Comparison of ENCODE assay signal across 10 mouse cellular contexts in the genomic region with DNA sequence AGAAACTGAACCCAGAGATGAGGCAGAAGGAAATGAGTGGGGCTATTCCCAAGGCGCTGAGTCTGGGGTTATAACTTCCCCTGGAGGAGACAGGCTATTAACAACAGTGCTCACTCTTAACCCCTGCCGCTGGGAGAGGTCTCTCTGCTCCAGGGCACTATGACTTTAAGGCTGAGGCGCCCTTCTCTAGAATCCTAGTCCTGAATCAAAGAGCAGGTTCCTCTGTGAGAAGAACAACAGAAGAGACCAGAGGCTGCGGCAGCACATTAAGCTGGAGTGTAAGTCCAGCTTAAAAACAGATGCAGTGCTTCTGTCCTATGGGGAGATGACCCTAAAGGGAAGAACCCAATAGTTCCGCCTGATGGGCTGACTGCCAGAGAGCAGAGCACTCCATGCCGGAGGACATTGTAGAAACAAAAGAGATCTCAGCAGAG.
DNase-seq lines count a peak whose midpoint lies in the region; ATAC-seq and TF ChIP-seq lines count a peak whose summit lies in the region.
"Had no signal": no experiment of that assay in that cellular context is flagged by ENCODE, and none has a peak within 500 bp of the region (broad histone marks: within the 10 kb centered on the region; RNA-seq: fewer than 3 reads in every experiment).

No protein-coding gene starts in this region.

- no peaks in the 10 kb centered on the region for H3K9me3 ChIP-seq in heart, embryonic 11.5 days (replicated peaks; ENCODE audit: control insufficient read depth, low read length)
- H3K9me3 ChIP-seq in stomach, embryonic 15.5 days, result no peaks in the 10 kb centered on the region
- no peaks in the 10 kb centered on the region for H3K9me3 ChIP-seq in stomach, postnatal 0 days (ENCODE audit: control insufficient read depth, low read length)
- H3K9me3 ChIP-seq in kidney, embryonic 15.5 days (replicated peaks), result no peaks in the 10 kb centered on the region
- H3K9me3 ChIP-seq: embryonic facial prominence, embryonic 13.5 days; liver, embryonic 13.5 days had no signal

- no peaks in the 10 kb centered on the region for H3K36me3 ChIP-seq in heart, adult 2 months (ENCODE audit: control insufficient read depth, insufficient read depth, low read length)
- H3K36me3 ChIP-seq in heart, embryonic 11.5 days (ENCODE audit: control insufficient read depth, insufficient read depth, low read length), result no peaks in the 10 kb centered on the region
- H3K36me3 ChIP-seq in stomach, embryonic 15.5 days, result no peaks in the 10 kb centered on the region
- H3K36me3 ChIP-seq in stomach, postnatal 0 days (ENCODE audit: control insufficient read depth, insufficient read depth, low read length), result no peaks in the 10 kb centered on the region
- no peaks in the 10 kb centered on the region for H3K36me3 ChIP-seq in kidney, embryonic 15.5 days
- H3K36me3 ChIP-seq in small intestine, adult 2 months (ENCODE audit: control insufficient read depth, insufficient read depth, low read length), result no peaks in the 10 kb centered on the region
- H3K36me3 ChIP-seq: embryonic facial prominence, embryonic 13.5 days; liver, embryonic 13.5 days had no signal

- no peak for ATAC-seq in heart, embryonic 11.5 days (replicated peaks; ENCODE audit: insufficient number of reproducible peaks, low FRiP score, low TSS enrichment)
- ATAC-seq in stomach, embryonic 15.5 days (ENCODE audit: insufficient read depth, low FRiP score, low read depth), result no peak
- ATAC-seq in stomach, postnatal 0 days (ENCODE audit: low FRiP score, low TSS enrichment), result no peak
- ATAC-seq in kidney, embryonic 15.5 days (replicated peaks; ENCODE audit: low FRiP score), result no peak

- H3K79me2 ChIP-seq in heart, adult 2 months (replicated peaks; ENCODE audit: control insufficient read depth, insufficient read depth, low read length), result no peaks in the 10 kb centered on the region

- no peak for TF ChIP-seq CTCF in heart, adult 2 months (IDR thresholded peaks at IDR 0.05)
- no peak for TF ChIP-seq CTCF in stomach, postnatal 0 days (IDR thresholded peaks at IDR 0.05; ENCODE audit: low read depth)
- TF ChIP-seq CTCF in small intestine, adult 2 months (IDR thresholded peaks at IDR 0.05; ENCODE audit: extremely low read depth, insufficient read length, insufficient replicate concordance, low read depth, low read length), result no peak

- TF ChIP-seq POLR2A in heart, adult 2 months (IDR thresholded peaks at IDR 0.05; ENCODE audit: insufficient read depth, low read depth, low read length), result no peak
- TF ChIP-seq POLR2A in small intestine, adult 2 months (IDR thresholded peaks at IDR 0.05; ENCODE audit: low read depth, low read length), result no peak

- H3K4me2 ChIP-seq in heart, embryonic 11.5 days, result no peak overlapping the region
- H3K4me2 ChIP-seq in stomach, embryonic 15.5 days, result no peak overlapping the region
- H3K4me2 ChIP-seq in stomach, postnatal 0 days (replicated peaks; ENCODE audit: low read depth), result no peak overlapping the region
- no peak overlapping the region for H3K4me2 ChIP-seq in kidney, embryonic 15.5 days
- H3K4me2 ChIP-seq: embryonic facial prominence, embryonic 13.5 days; liver, embryonic 13.5 days had no signal

- peak overlapping the region; percentile 52 for H3K27ac ChIP-seq in heart, adult 2 months
- H3K27ac ChIP-seq in heart, embryonic 11.5 days (ENCODE audit: low read depth, low read length), result no peak overlapping the region
- H3K27ac ChIP-seq in stomach, embryonic 15.5 days, result peak overlapping the region; percentile 31; the same call in 1 of the 2 replicates
- no peak overlapping the region for H3K27ac ChIP-seq in stomach, postnatal 0 days (replicated peaks)
- 0 out of 2 replicates have a peak overlapping the region, but pooled peaks have one; percentile 9 for H3K27ac ChIP-seq in kidney, embryonic 15.5 days
- peak overlapping the region; percentile 99 for H3K27ac ChIP-seq in small intestine, adult 2 months (ENCODE audit: insufficient read depth, low read depth, low read length)
- H3K27ac ChIP-seq: embryonic facial prominence, embryonic 13.5 days; liver, embryonic 13.5 days had no signal

- no peaks in the 10 kb centered on the region for H3K27me3 ChIP-seq in heart, adult 2 months (ENCODE audit: control insufficient read depth, insufficient read depth, low read length)
- no peaks in the 10 kb centered on the region for H3K27me3 ChIP-seq in heart, embryonic 11.5 days (ENCODE audit: control insufficient read depth, insufficient read depth, low read length)
- no peaks in the 10 kb centered on the region for H3K27me3 ChIP-seq in stomach, embryonic 15.5 days (replicated peaks)
- no peaks in the 10 kb centered on the region for H3K27me3 ChIP-seq in stomach, postnatal 0 days (ENCODE audit: control insufficient read depth, insufficient read depth, low read length)
- no peaks in the 10 kb centered on the region for H3K27me3 ChIP-seq in kidney, embryonic 15.5 days
- no peaks in the 10 kb centered on the region for H3K27me3 ChIP-seq in small intestine, adult 2 months (ENCODE audit: control insufficient read depth, insufficient read depth, low read length)
- H3K27me3 ChIP-seq: embryonic facial prominence, embryonic 13.5 days; liver, embryonic 13.5 days had no signal

- peaks cover 5% of the 10 kb centered on the region for H3K4me1 ChIP-seq in heart, adult 2 months (ENCODE audit: control insufficient read depth, insufficient read depth, low read length)
- H3K4me1 ChIP-seq in heart, embryonic 11.5 days (ENCODE audit: control insufficient read depth, insufficient read depth, low read length), result no peaks in the 10 kb centered on the region
- H3K4me1 ChIP-seq in stomach, embryonic 15.5 days, result 0 out of 2 replicates have a peak, but pooled peaks cover 3% of the 10 kb centered on the region
- H3K4me1 ChIP-seq in stomach, postnatal 0 days (replicated peaks; ENCODE audit: control insufficient read depth, insufficient read depth), result no peaks in the 10 kb centered on the region
- H3K4me1 ChIP-seq in kidney, embryonic 15.5 days, result peaks cover 10% of the 10 kb centered on the region; the same call in 1 of the 2 replicates
- peaks cover 11% of the 10 kb centered on the region; the same call in 1 of the 2 replicates for H3K4me1 ChIP-seq in small intestine, adult 2 months (ENCODE audit: control insufficient read depth, insufficient read depth, insufficient read length, low read length)
- H3K4me1 ChIP-seq: liver, embryonic 13.5 days had no signal

- intact Hi-C loops in heart, adult 2 months (cut with DNase I), result no loop called here

- H3K4me3 ChIP-seq in heart, adult 2 months, result no peak overlapping the region
- no peak overlapping the region for H3K4me3 ChIP-seq in heart, embryonic 11.5 days (ENCODE audit: low read depth, low read length)
- H3K4me3 ChIP-seq in stomach, embryonic 15.5 days (replicated peaks), result no peak overlapping the region
- no peak overlapping the region for H3K4me3 ChIP-seq in stomach, postnatal 0 days (ENCODE audit: low read depth, low read length)
- no peak overlapping the region for H3K4me3 ChIP-seq in kidney, embryonic 15.5 days (replicated peaks)
- peak overlapping the region; percentile 8; the same call in 1 of the 2 replicates for H3K4me3 ChIP-seq in small intestine, adult 2 months (ENCODE audit: low read depth, low read length)
- H3K4me3 ChIP-seq: embryonic facial prominence, embryonic 13.5 days; liver, embryonic 13.5 days had no signal

- WGBS in heart, adult 2 months, result 30% methylated on average over 6 of the region's 6 CpGs
- 49% methylated on average over 6 of the region's 6 CpGs for WGBS in heart, embryonic 11.5 days (ENCODE audit: insufficient replicate concordance)
- 34% methylated on average over 6 of the region's 6 CpGs for WGBS in stomach, embryonic 15.5 days
- WGBS in stomach, postnatal 0 days, result 39% methylated on average over 6 of the region's 6 CpGs
- 27% methylated on average over 6 of the region's 6 CpGs for WGBS in kidney, embryonic 15.5 days
- 13% methylated on average over 6 of the region's 6 CpGs for WGBS in small intestine, adult 2 months

- DNase-seq in heart, adult 2 months, result peak; percentile 55 to 66
- DNase-seq in stomach, postnatal 0 days (ENCODE audit: low spot score), result no peak
- no peak for DNase-seq in thymus, postnatal 25 days
- DNase-seq in layer of hippocampus, postnatal 36 days, result no peak
- DNase-seq: liver, embryonic 13.5 days had no signal

- TF ChIP-seq EP300 in heart, adult 2 months (IDR thresholded peaks at IDR 0.05; ENCODE audit: insufficient read depth, low read depth, low read length), result no peak
- TF ChIP-seq EP300 in stomach, postnatal 0 days (optimal IDR thresholded peaks at IDR 0.05), result no peak

- H3K9ac ChIP-seq in heart, adult 2 months (ENCODE audit: low read depth, low read length), result no peak overlapping the region
- no peak overlapping the region for H3K9ac ChIP-seq in heart, embryonic 11.5 days (ENCODE audit: low read depth, low read length)
- H3K9ac ChIP-seq in stomach, embryonic 15.5 days, result no peak overlapping the region
- H3K9ac ChIP-seq in stomach, postnatal 0 days (ENCODE audit: low read length), result no peak overlapping the region
- H3K9ac ChIP-seq in kidney, embryonic 15.5 days, result no peak overlapping the region
- H3K9ac ChIP-seq: embryonic facial prominence, embryonic 13.5 days; liver, embryonic 13.5 days had no signal

Comparison
In these comparisons a context has a peak if more than half of its experiments do, and no peak if none do; other contexts are left out.
1. H3K27ac ChIP-seq: peak in heart, adult 2 months (single experiment), stomach, embryonic 15.5 days (single experiment), kidney, embryonic 15.5 days (single experiment) and small intestine, adult 2 months (single experiment); none in heart, embryonic 11.5 days (single experiment) and stomach, postnatal 0 days (single experiment).
2. DNase-seq: peak in heart, adult 2 months (2 of 2); none in stomach, postnatal 0 days (single experiment), thymus, postnatal 25 days (single experiment) and layer of hippocampus, postnatal 36 days (0 of 2).